Mouse (Mus musculus) liver, embryonic 11.5 days (tissue): ENCODE results near the gene Lrrc55. TPM values are rescaled to one million over a fixed set of nuclear protein-coding genes. Genes with fewer than 3 reads are reported as not detected.
"Not testable (repeated sequence)": the region's sequence is repeated elsewhere in the genome, so short reads cannot be mapped to it uniquely, and the experiment has no call there.

ENCODE experiments used
- ATAC-seq: fragments of 200-750 bp; cut with Nextera tagmentation; replicated peaks from 2 replicates; pipeline ENCODE4 v1.8.0; 2017; ENCODE audit warnings: moderate number of reproducible peaks, mild to moderate bottlenecking, moderate TSS enrichment, moderate library complexity; ENCODE audit not compliant: low FRiP score
- DNase-seq: peaks from one replicate; pipeline ENCODE4 v3.0.0-alpha.2; 2017; ENCODE audit warnings: low spot score
- H3K27ac ChIP-seq: fragments of 300-500 bp; sonication (generic); 2 replicates; pipeline ENCODE4 v1.5.1; 2014; ENCODE audit warnings: mild to moderate bottlenecking, low read depth, low read length, control low read depth
- H3K27me3 ChIP-seq: fragments of 300-500 bp; sonication (generic); replicated peaks from 2 replicates; pipeline ENCODE4 v1.6.1; 2014; ENCODE audit warnings: low read length, mixed read lengths; ENCODE audit not compliant: control insufficient read depth, insufficient read depth
- H3K36me3 ChIP-seq: fragments of 300-500 bp; sonication (generic); 2 replicates; pipeline ENCODE4 v1.6.1; 2014; ENCODE audit warnings: mild to moderate bottlenecking, low read length, moderate library complexity, mixed read lengths; ENCODE audit not compliant: control insufficient read depth, insufficient read depth
- H3K4me1 ChIP-seq: fragments of 300-500 bp; sonication (generic); replicated peaks from 2 replicates; pipeline ENCODE4 v1.6.1; 2014; ENCODE audit warnings: low read length, mixed read lengths; ENCODE audit not compliant: control insufficient read depth, insufficient read depth
- H3K4me2 ChIP-seq: fragments of 300-500 bp; sonication (generic); 2 replicates; pipeline ENCODE4 v1.6.1; 2014; ENCODE audit warnings: mild to moderate bottlenecking, control low read depth, moderate library complexity
- H3K4me3 ChIP-seq: fragments of 300-500 bp; sonication (generic); 2 replicates; pipeline ENCODE4 v1.5.1; 2014; ENCODE audit warnings: low read depth, low read length, control low read depth
- H3K9ac ChIP-seq: fragments of 300-500 bp; sonication (generic); 2 replicates; pipeline ENCODE4 v1.6.1; 2014; ENCODE audit warnings: low read depth, low read length, control low read depth
- H3K9me3 ChIP-seq: fragments of 300-500 bp; sonication (generic); 2 replicates; pipeline ENCODE4 v1.6.1; 2016; ENCODE audit warnings: low read length, inconsistent platforms, mixed read lengths; ENCODE audit not compliant: control insufficient read depth
- WGBS: fragments of 180-500 bp; shearing (Covaris S2); extraction: QIAGEN DNeasy Blood & Tissue Kit; methylation state at CpG from one replicate; pipeline ENCODE4 v1.1.7; 2014; 5-methylcytosine and 5-hydroxymethylcytosine counted together
- polyA plus RNA-seq: library from polyadenylated mRNA; unstranded; fragments of >200 nt; fragmentation: Nextera tagmentation; extraction: Ambion mirVana; gene quantifications from 2 replicates; pipeline ENCODE4 v1.2.1, GENCODE M21; 2014

Lrrc55 gene
- polyA plus RNA-seq = 0.32 and 0.51 TPM in 2 replicates

DNA sequence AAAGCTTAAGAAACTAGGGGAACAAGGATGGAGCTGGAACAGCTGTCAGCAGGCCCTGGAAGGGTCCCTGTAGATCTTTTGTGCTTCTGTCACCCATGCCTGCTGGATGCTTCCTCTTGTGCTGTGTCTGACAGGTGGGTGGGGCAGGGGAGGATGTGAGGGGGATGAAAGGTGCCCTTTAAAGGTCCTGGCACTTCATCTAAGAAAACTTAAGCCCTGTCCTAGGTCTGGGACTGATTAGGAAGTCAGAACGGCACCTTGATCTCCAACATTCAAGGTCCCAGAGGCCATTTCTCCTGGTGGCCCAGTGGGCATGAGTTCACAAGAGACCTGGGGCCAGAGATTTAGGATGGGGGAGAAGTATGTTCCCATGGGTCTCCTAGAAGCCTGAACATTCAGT lies at the start of gene Lrrc55:
TSS of gene Lrrc55 (minus strand) at position 297 of the 400 bp plus-strand sequence.
- Histone ChIP-seq H3K4me2 (peak within 1 kb of the TSS; percentile 28), H3K9ac (no peak within 1 kb of the TSS), H3K4me3 (no peak within 1 kb of the TSS), H3K36me3 (no peaks in the 10 kb centered on the region), H3K27me3 (peaks cover 2% of the 10 kb centered on the region; the same call in 1 of the 2 replicates), H3K9me3 (no peaks in the 10 kb centered on the region), H3K27ac (no peak within 1 kb of the TSS), H3K4me1 (no peaks in the 10 kb centered on the region)
- WGBS = 79% methylated on average over 1 of the region's 1 CpGs
- no peak for DNase-seq
- ATAC-seq = no peak

DNA sequence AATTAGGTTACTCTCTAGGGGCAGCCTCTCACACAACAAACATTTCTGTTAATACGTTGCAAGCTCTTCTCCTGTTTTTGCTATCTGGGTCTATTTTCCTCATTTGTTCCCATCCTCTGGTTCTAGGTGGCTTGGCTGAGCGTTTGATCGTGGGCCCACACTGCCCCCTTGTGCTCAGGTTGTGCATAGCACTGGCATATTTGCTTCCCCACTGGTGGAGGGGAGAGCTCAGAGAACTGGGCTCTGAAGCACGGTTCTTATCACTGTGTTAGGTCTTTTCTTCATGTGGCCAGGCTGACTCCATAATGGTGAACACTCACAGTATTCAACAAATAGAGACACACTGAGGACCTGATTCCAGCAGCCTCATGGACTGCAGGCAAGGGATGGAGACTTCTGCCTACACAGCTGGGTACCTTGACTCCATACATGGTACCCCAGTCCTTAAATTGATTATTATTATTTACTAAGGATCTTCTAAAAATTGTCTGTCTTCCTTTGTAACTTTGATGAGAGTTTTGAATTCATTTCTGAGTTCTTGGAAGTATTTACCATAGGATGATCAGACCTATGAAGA lies 49.6 kb upstream of the Lrrc55 start:
- DNase-seq (peak; percentile 70), ATAC-seq (peak; percentile 49)
- H3K27me3 ChIP-seq = no peaks in the 10 kb centered on the region
- no peak overlapping the region for H3K27ac ChIP-seq
- H3K9me3 ChIP-seq = no peaks in the 10 kb centered on the region
- no peak overlapping the region for H3K4me3 ChIP-seq
- no peaks in the 10 kb centered on the region for H3K4me1 ChIP-seq
- no peaks in the 10 kb centered on the region for H3K36me3 ChIP-seq
- no peak overlapping the region for H3K9ac ChIP-seq
- no peak overlapping the region for H3K4me2 ChIP-seq
- WGBS = 4% methylated on average over 4 of the region's 4 CpGs

DNA sequence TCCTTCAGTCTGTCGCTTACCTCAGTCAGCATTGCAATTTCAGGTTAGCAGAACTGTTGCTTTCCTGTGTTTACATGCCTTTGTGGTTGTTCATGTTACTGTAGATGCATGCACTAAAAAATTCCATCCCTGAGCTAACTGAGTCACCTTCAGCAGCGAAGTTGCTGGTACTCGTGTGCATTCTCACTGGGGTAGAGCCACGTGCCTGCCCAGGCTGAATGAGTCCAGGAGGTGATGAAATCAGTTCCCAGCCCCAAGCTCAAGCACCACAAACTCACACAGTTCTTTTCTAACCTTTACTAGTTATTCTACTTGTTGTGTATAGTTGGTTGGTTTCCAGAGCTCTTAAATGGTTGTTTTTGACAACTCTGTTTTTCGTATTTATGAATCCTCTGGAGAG lies 48.7 kb upstream of the Lrrc55 start:
- Histone ChIP-seq H3K4me2 (no peak overlapping the region), H3K36me3 (no peaks in the 10 kb centered on the region), H3K9ac (no peak overlapping the region), H3K4me1 (no peaks in the 10 kb centered on the region), H3K4me3 (no peak overlapping the region), H3K27ac (no peak overlapping the region), H3K9me3 (no peaks in the 10 kb centered on the region), H3K27me3 (no peaks in the 10 kb centered on the region)
- DNase-seq (no peak), ATAC-seq (no peak)
- 69% methylated on average over 5 of the region's 5 CpGs for WGBS

DNA sequence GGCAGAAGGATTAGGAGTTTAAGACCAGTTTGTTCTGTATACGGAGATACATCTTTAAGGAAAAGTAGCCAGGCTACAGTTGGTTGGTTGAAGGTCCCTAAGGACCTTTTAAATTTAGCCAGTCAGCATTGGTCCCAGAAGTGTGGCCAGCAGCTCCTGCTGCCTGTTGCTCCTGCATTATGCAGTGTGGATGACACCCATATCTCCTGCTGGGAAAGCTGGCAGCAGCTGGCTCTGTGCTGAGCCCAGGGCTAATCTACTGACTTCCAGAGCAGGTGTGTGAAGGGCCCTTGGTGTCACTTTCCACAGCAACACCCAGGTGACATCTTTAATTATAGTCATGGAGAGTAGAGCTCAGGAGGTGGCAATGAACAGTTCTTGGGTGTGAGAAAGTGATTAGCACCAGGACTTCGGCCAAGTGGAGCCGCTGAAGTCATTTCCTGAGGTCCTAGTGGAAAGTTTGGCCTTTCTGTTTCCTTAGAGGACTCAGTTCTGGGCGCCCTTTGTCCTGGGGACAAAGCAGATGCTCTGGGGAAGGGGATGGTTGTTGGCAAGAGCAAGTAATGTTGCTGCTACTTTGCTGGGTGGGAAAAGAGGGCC lies 41.2 kb upstream of the Lrrc55 start:
- Histone ChIP-seq H3K9me3 (no peaks in the 10 kb centered on the region), H3K27ac (no peak overlapping the region), H3K4me3 (no peak overlapping the region), H3K4me2 (no peak overlapping the region), H3K4me1 (no peaks in the 10 kb centered on the region), H3K9ac (no peak overlapping the region), H3K27me3 (no peaks in the 10 kb centered on the region), H3K36me3 (no peaks in the 10 kb centered on the region)
- no peak for ATAC-seq
- DNase-seq = no peak
- WGBS = 27% methylated on average over 4 of the region's 4 CpGs

DNA sequence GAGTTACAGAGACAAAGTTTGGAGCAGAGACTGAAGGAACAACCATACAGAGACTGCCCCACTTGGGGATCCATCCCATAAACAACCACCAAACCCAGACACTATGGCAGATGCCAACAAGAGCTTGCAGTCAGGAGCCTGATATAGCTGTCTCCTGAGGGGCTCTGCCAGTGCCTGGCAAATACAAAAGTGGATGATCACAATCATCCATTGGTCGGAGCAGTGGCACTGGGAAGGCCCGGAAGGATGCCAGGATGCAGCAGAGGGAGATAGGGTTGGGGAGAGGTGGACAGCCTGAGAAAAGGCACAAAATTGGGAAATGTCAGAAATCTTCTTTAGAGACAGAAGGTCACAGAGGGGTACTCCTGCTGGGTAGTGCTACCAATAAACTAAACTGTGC lies 40.2 kb upstream of the Lrrc55 start:
- not testable (repeated sequence) for H3K27ac ChIP-seq, H3K27me3 ChIP-seq, DNase-seq, H3K9ac ChIP-seq, H3K4me2 ChIP-seq, H3K36me3 ChIP-seq, H3K4me3 ChIP-seq, H3K9me3 ChIP-seq, H3K4me1 ChIP-seq, ATAC-seq
- WGBS = 80% methylated on average over 2 of the region's 2 CpGs

DNA sequence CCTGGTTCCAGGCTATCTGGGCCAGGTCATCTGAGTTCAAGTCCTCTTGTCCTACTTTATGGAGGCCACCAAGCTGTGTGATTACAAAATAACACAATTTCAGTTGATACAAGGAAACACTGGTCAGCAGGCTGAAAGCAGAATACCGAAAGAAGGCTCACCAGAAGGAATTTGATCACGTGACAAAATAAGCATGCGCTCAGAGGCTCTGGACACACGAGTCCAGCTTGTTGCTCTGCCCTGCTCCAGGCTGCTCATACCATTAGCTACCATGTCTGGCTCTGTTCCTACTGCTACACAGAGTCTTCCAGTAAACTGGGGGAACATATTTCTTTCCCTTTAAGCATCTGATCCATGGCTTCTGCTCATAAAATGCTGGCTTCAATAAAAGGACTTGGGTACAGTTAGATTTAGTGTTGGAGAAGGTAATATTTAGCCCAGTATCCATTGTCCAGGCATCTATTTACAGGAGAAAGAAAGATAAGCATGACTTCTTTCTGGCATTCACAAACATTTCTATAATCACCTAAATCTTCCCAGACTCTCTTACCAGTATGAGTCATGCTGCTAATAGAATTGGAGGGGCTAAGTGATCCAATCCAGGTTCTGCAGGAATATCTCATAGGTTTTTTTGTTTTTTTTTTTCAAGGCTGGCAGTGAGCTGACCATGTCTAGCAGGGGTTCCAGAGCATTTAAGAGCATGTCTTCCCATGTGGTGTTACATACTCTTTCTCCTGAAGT lies 33.9 kb upstream of the Lrrc55 start:
- 75% methylated on average over 4 of the region's 4 CpGs for WGBS
- H3K9ac ChIP-seq = no peak overlapping the region
- DNase-seq = no peak

DNA sequence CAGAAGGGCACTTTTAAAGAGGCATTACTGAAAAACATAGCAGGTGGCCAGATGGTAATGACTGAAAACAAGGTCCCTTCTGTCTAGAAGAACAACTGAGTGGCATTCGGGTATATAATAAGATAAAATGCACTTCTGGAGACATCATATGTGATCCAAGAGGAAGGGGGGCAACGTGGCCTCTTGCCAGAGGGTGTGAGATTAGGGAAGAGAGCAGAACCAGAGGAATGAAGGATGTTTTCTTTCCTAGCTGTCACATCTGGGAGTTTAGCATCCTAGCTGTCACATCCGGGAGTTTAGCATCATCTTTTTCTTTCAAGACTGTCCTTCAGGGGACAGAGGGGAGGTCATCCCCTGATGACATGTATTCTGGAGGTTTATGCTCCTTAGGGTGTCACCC lies 32.6 kb upstream of the Lrrc55 start:
- Histone ChIP-seq H3K4me1 (no peaks in the 10 kb centered on the region), H3K4me3 (no peak overlapping the region), H3K27me3 (no peaks in the 10 kb centered on the region), H3K9ac (no peak overlapping the region), H3K36me3 (no peaks in the 10 kb centered on the region), H3K27ac (no peak overlapping the region), H3K9me3 (no peaks in the 10 kb centered on the region), H3K4me2 (no peak overlapping the region)
- WGBS = 41% methylated on average over 3 of the region's 3 CpGs
- ATAC-seq = no peak
- no peak for DNase-seq

More for the DNA sequence above, 33.9 kb upstream of the Lrrc55 start:
- ATAC-seq = no peak
- no peak overlapping the region for H3K4me3 ChIP-seq
- H3K27me3 ChIP-seq = no peaks in the 10 kb centered on the region
- H3K4me2 ChIP-seq = no peak overlapping the region
- no peaks in the 10 kb centered on the region for H3K9me3 ChIP-seq
- no peak overlapping the region for H3K27ac ChIP-seq
- H3K4me1 ChIP-seq = no peaks in the 10 kb centered on the region
- H3K36me3 ChIP-seq = no peaks in the 10 kb centered on the region

DNA sequence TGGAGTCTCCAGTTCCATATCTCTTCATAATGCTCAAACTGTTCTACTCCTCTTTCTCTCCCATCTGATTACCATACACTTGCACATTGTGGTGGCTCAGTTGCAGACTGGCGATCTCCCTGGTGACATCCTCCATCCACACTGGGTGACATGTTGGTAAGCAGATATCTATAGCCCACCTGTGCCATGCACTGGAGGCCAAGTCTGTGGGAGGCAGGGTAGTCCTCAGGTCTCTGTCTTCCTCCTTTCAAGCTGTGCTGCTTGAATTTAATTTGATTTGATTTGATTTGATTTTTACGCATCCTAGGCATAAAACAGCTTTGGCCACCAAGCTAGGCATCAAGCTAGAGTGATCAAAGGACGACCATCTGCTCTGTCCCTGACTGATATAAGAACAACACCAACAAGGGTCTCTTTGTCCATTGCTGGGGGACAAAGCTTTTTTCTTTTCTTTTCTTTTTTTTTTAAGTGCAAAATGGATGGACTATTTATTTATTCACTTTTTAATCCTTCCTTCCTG lies 30.9 kb upstream of the Lrrc55 start:
- no peak for DNase-seq

More for the DNA sequence above, 30.9 kb upstream of the Lrrc55 start:
- Histone ChIP-seq H3K4me2 (no peak overlapping the region), H3K4me3 (no peak overlapping the region), H3K9me3 (no peaks in the 10 kb centered on the region), H3K27ac (no peak overlapping the region), H3K4me1 (no peaks in the 10 kb centered on the region), H3K9ac (no peak overlapping the region), H3K27me3 (no peaks in the 10 kb centered on the region), H3K36me3 (no peaks in the 10 kb centered on the region)
- WGBS = 80% methylated on average over 3 of the region's 3 CpGs
- ATAC-seq = no peak
